Mouse (Mus musculus) small intestine, adult 2 months (tissue): ENCODE data around the gene Tchh.

Source experiments
- CTCF ChIP-seq: fragments of 200-500 bp; IDR thresholded peaks from 2 replicates; pipeline ENCODE4 v1.5.1; 2012; ENCODE audit warnings: low read depth, mild to moderate bottlenecking, control low read depth, inconsistent platforms, low read length, moderate library complexity, mixed read lengths; ENCODE audit not compliant: insufficient replicate concordance, insufficient read length; ENCODE audit errors: extremely low read depth
- POLR2A ChIP-seq: fragments of 200-500 bp; IDR thresholded peaks from 2 replicates; pipeline ENCODE4 v1.6.1; 2012; ENCODE audit warnings: low read depth, mild to moderate bottlenecking, control low read depth, inconsistent platforms, low read length, moderate library complexity

DNA sequence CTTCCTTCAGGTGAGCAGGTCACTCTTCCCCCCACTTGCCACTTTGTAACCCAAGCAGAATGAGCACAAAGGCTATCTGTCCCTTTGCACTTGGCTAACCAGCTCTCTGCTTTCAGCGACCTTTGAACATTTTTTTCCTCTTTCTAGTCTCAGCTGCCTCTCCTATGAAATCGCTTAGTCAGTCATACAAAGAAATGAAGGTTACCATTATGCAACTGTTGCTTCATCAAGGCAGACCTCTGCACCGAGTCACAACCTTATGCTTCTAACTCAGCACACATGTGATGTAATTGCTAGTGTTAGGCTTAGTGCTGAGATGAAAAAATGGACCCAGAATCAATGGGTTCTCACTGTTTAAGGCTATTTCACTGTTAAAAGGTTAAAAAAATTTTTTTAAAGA, 27.5 kb downstream of the Tchh start:
- TF ChIP-seq CTCF: no peak
- TF ChIP-seq POLR2A: no peak
